Mouse (Mus musculus) embryonic fibroblast, embryonic 13.5 days (primary cell): Measurements from ENCODE around the gene Ccin.

Experiments
- CTCF ChIP-seq: IDR thresholded peaks from 2 replicates; pipeline ENCODE4 v1.5.1; 2011; ENCODE audit warnings: mild to moderate bottlenecking, control low read depth, low read length, moderate library complexity, borderline replicate concordance; ENCODE audit not compliant: insufficient read depth
- POLR2A ChIP-seq: IDR thresholded peaks from 2 replicates; pipeline ENCODE4 v1.6.1; 2011; ENCODE audit warnings: low read depth, mild to moderate bottlenecking, control low read depth, low read length, moderate library complexity

GRCm38 (mm10) chr4:43965856-43966535 lies 17.3 kb upstream of the Ccin start:
- no peak for TF ChIP-seq CTCF
- no peak for TF ChIP-seq POLR2A
